ENCODE assay signal across 10 mouse cellular contexts in genomic region chr3:89574260-89574659, GRCm38 (mm10). TPM values are rescaled to one million over a fixed set of nuclear protein-coding genes. Genes with fewer than 3 reads are reported as not detected.
DNase-seq lines count a peak whose midpoint lies in the region; ATAC-seq lines count a peak whose summit lies in the region.
"Had no signal": no experiment of that assay in that cellular context is flagged by ENCODE, and none has a peak within 500 bp of the region (broad histone marks: within the 10 kb centered on the region; RNA-seq: fewer than 3 reads in every experiment).

No protein-coding gene starts in this region.

- no peak overlapping the region for H3K9ac ChIP-seq in forebrain, embryonic 16.5 days (replicated peaks; ENCODE audit: low read depth, low read length)
- no peak overlapping the region for H3K9ac ChIP-seq in forebrain, embryonic 15.5 days (replicated peaks)
- H3K9ac ChIP-seq in midbrain, embryonic 15.5 days = no peak overlapping the region
- no peak overlapping the region for H3K9ac ChIP-seq in midbrain, embryonic 14.5 days (replicated peaks; ENCODE audit: low read length)
- H3K9ac ChIP-seq in embryonic facial prominence, embryonic 14.5 days (ENCODE audit: low read depth, low read length) = no peak overlapping the region
- H3K9ac ChIP-seq: limb, embryonic 13.5 days had no signal

- peaks cover 10% of the 10 kb centered on the region for H3K4me1 ChIP-seq in forebrain, embryonic 16.5 days (replicated peaks; ENCODE audit: control insufficient read depth, insufficient read depth, low read length)
- H3K4me1 ChIP-seq in forebrain, embryonic 15.5 days = peaks cover 10% of the 10 kb centered on the region
- peaks cover 12% of the 10 kb centered on the region; the same call in 1 of the 2 replicates for H3K4me1 ChIP-seq in midbrain, embryonic 15.5 days
- H3K4me1 ChIP-seq in midbrain, embryonic 14.5 days (ENCODE audit: control insufficient read depth, insufficient read depth, low read length) = no peaks in the 10 kb centered on the region
- H3K4me1 ChIP-seq in embryonic facial prominence, embryonic 14.5 days (ENCODE audit: control insufficient read depth, insufficient read depth, low read length) = no peaks in the 10 kb centered on the region

- no peak overlapping the region for H3K27ac ChIP-seq in forebrain, embryonic 16.5 days (ENCODE audit: low read length)
- H3K27ac ChIP-seq in forebrain, embryonic 15.5 days (replicated peaks) = no peak overlapping the region
- H3K27ac ChIP-seq in midbrain, embryonic 15.5 days = no peak overlapping the region
- no peak overlapping the region for H3K27ac ChIP-seq in midbrain, embryonic 14.5 days (replicated peaks; ENCODE audit: low read depth, low read length)
- no peak overlapping the region for H3K27ac ChIP-seq in embryonic facial prominence, embryonic 14.5 days (replicated peaks; ENCODE audit: low read depth, low read length)
- H3K27ac ChIP-seq: limb, embryonic 13.5 days had no signal

- DNase-seq in midbrain, embryonic 14.5 days = no peak
- DNase-seq in embryonic facial prominence, embryonic 14.5 days (ENCODE audit: low spot score) = no peak
- peak; percentile 11 for DNase-seq in splenic B cell, adult 2 months (ENCODE audit: low read depth, low spot score)
- DNase-seq in urinary bladder, adult 2 months (ENCODE audit: low spot score) = no peak
- DNase-seq in right cerebral cortex, postnatal 14 days = no peak

- ATAC-seq in forebrain, embryonic 16.5 days = 0 out of 2 replicates have a peak, but pooled peaks have one; percentile 20
- no peak for ATAC-seq in forebrain, embryonic 15.5 days (replicated peaks)
- 0 out of 2 replicates have a peak, but pooled peaks have one; percentile 37 for ATAC-seq in midbrain, embryonic 15.5 days (replicated peaks)
- no peak for ATAC-seq in midbrain, embryonic 14.5 days (ENCODE audit: low FRiP score, low TSS enrichment)
- 0 out of 2 replicates have a peak, but pooled peaks have one; percentile 60 for ATAC-seq in embryonic facial prominence, embryonic 14.5 days (ENCODE audit: low read depth)
- ATAC-seq: Patski had no signal

- H3K4me3 ChIP-seq in forebrain, embryonic 16.5 days (replicated peaks; ENCODE audit: low read length) = no peak overlapping the region
- no peak overlapping the region for H3K4me3 ChIP-seq in forebrain, embryonic 15.5 days
- H3K4me3 ChIP-seq in midbrain, embryonic 15.5 days = no peak overlapping the region
- H3K4me3 ChIP-seq in midbrain, embryonic 14.5 days (replicated peaks; ENCODE audit: low read depth, low read length) = no peak overlapping the region
- no peak overlapping the region for H3K4me3 ChIP-seq in embryonic facial prominence, embryonic 14.5 days (ENCODE audit: low read depth, low read length)
- H3K4me3 ChIP-seq: limb, embryonic 13.5 days had no signal

- no peak overlapping the region for H3K4me2 ChIP-seq in forebrain, embryonic 16.5 days (ENCODE audit: low read length)
- no peak overlapping the region for H3K4me2 ChIP-seq in forebrain, embryonic 15.5 days (replicated peaks)
- no peak overlapping the region for H3K4me2 ChIP-seq in midbrain, embryonic 15.5 days
- no peak overlapping the region for H3K4me2 ChIP-seq in midbrain, embryonic 14.5 days (ENCODE audit: low read length)
- H3K4me2 ChIP-seq in embryonic facial prominence, embryonic 14.5 days (ENCODE audit: low read depth, low read length) = no peak overlapping the region
- H3K4me2 ChIP-seq: limb, embryonic 13.5 days had no signal

- no peaks in the 10 kb centered on the region for H3K27me3 ChIP-seq in forebrain, embryonic 16.5 days (replicated peaks; ENCODE audit: control insufficient read depth, insufficient read depth, low read length)
- H3K27me3 ChIP-seq in forebrain, embryonic 15.5 days = no peaks in the 10 kb centered on the region
- H3K27me3 ChIP-seq in midbrain, embryonic 15.5 days (replicated peaks) = no peaks in the 10 kb centered on the region
- H3K27me3 ChIP-seq in midbrain, embryonic 14.5 days (ENCODE audit: control insufficient read depth, insufficient read depth, low read length) = no peaks in the 10 kb centered on the region
- no peaks in the 10 kb centered on the region for H3K27me3 ChIP-seq in embryonic facial prominence, embryonic 14.5 days (replicated peaks; ENCODE audit: control insufficient read depth, insufficient read depth, low read length)
- H3K27me3 ChIP-seq in splenic B cell, adult 2 months (ENCODE audit: control insufficient read depth, insufficient read depth, low read length, poor library complexity, severe bottlenecking) = no peaks in the 10 kb centered on the region
- H3K27me3 ChIP-seq: limb, embryonic 13.5 days had no signal

- no peaks in the 10 kb centered on the region for H3K9me3 ChIP-seq in forebrain, embryonic 16.5 days (ENCODE audit: control insufficient read depth, low read length)
- H3K9me3 ChIP-seq in forebrain, embryonic 15.5 days = no peaks in the 10 kb centered on the region
- H3K9me3 ChIP-seq in midbrain, embryonic 15.5 days = no peaks in the 10 kb centered on the region
- no peaks in the 10 kb centered on the region for H3K9me3 ChIP-seq in midbrain, embryonic 14.5 days (ENCODE audit: control insufficient read depth, low read length)
- H3K9me3 ChIP-seq in embryonic facial prominence, embryonic 14.5 days (ENCODE audit: control insufficient read depth, low read length) = no peaks in the 10 kb centered on the region
- H3K9me3 ChIP-seq: limb, embryonic 13.5 days had no signal

- WGBS in forebrain, embryonic 16.5 days = 71% methylated on average over 2 of the region's 2 CpGs
- WGBS in forebrain, embryonic 15.5 days = 77% methylated on average over 2 of the region's 2 CpGs
- whole genome bisulfite sequencing in midbrain, embryonic 15.5 days = 68% methylated on average over 2 of the region's 2 CpGs
- 66% methylated on average over 2 of the region's 2 CpGs for WGBS in midbrain, embryonic 14.5 days
- WGBS in embryonic facial prominence, embryonic 14.5 days = 41% methylated on average over 2 of the region's 2 CpGs

- no peaks in the 10 kb centered on the region for H3K36me3 ChIP-seq in forebrain, embryonic 16.5 days (ENCODE audit: control insufficient read depth, insufficient read depth)
- H3K36me3 ChIP-seq in forebrain, embryonic 15.5 days = no peaks in the 10 kb centered on the region
- no peaks in the 10 kb centered on the region for H3K36me3 ChIP-seq in midbrain, embryonic 15.5 days (replicated peaks)
- H3K36me3 ChIP-seq in midbrain, embryonic 14.5 days (ENCODE audit: control insufficient read depth, insufficient read depth, low read length) = no peaks in the 10 kb centered on the region
- no peaks in the 10 kb centered on the region for H3K36me3 ChIP-seq in embryonic facial prominence, embryonic 14.5 days (ENCODE audit: control insufficient read depth, insufficient read depth, low read length)
- H3K36me3 ChIP-seq in splenic B cell, adult 2 months (ENCODE audit: control insufficient read depth, insufficient read depth, low read length, poor library complexity, severe bottlenecking) = no peaks in the 10 kb centered on the region
- H3K36me3 ChIP-seq: limb, embryonic 13.5 days had no signal

RNA-seq across cellular contexts. Expression of gene Kcnn3, which starts 54.3 kb away (rescaled TPM):
- polyA plus RNA-seq in forebrain, embryonic 16.5 days (2015; fragmentation: Nextera tagmentation; extraction: Ambion mirVana) = 8.1 and 8.2 TPM in 2 replicates
- polyA plus RNA-seq in forebrain, embryonic 15.5 days (2015; fragmentation: Nextera tagmentation; extraction: Ambion mirVana) = 9.0 and 10.4 TPM in 2 replicates
- polyA plus RNA-seq in midbrain, embryonic 15.5 days (2015; fragmentation: Nextera tagmentation; extraction: Ambion mirVana) = 8.5 and 8.7 TPM in 2 replicates
- polyA plus RNA-seq in midbrain, embryonic 14.5 days (2014; fragmentation: Nextera tagmentation; extraction: Ambion mirVana) = 5.3 and 6.4 TPM in 2 replicates
- polyA plus RNA-seq in embryonic facial prominence, embryonic 14.5 days (2014; fragmentation: Nextera tagmentation; extraction: Ambion mirVana) = 3.7 and 4.6 TPM in 2 replicates
- polyA plus RNA-seq in urinary bladder, adult 2 months (2012; rRNA removed) = 10.6 and 16.4 TPM in 2 replicates

Comparison
In these comparisons a context has a peak if more than half of its experiments do, and no peak if none do; other contexts are left out.
1. ATAC-seq: peak in forebrain, embryonic 16.5 days (single experiment), midbrain, embryonic 15.5 days (single experiment) and embryonic facial prominence, embryonic 14.5 days (single experiment); none in forebrain, embryonic 15.5 days (single experiment) and midbrain, embryonic 14.5 days (single experiment).